Mouse (Mus musculus) adrenal gland, adult 2 months (tissue): ENCODE measurements at regions not wholly inside any gene's neighbourhood (a gene's known extent, or its start where the extent isn't known, plus 50 kb on each side); places are given as distances from the start of the nearest gene placed in this dataset.

Experiments
- DNase-seq: peaks from one replicate; pipeline ENCODE4 v3.0.0; 2021

DNA sequence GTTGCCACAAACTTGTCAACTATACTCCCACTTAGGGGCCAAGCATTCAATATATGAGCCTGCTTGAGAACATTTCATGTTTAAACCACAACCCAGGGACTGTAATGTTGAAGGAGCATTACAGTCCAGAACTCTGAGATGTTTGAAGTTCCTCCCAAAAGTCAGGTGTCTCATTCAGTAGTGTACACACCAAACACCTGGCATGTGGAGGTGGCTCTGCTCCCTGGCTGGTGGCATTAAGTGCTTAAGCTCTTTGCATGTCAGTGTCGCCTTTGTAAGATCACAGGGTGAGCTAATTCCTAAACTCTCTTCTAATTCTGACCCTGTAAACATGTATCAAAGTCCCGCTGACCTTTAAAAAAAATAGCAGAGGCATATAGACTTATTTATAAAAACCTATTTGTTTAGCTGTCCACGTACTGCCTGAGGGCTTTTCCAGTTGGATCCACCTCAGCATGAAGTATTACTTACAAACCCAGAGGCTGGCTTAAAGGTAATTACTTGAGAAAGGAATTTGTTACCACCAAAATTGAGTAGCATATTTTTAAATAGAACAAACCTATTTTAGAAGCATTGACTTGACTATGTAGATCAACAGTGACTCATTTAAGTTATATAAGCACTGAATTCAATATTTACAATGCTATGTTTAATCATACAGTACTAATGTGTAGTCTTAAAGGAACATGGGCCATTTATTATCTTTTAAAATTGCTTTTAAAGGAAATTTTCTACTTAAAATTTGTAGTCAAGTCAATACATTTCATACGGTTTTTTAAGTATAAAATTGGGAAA is 276.3 kb upstream of the Fermt1 start:
- no peak for DNase-seq

- DNase-seq, result no peak
Observed at GRCm38 (mm10) chr2:133235175-133235920, 289.6 kb upstream of the Fermt1 start.

GRCm38 (mm10) chr2:133252131-133252530 is 299.8 kb upstream of the Bmp2 start:
- no peak for DNase-seq

- no peak for DNase-seq
Observed at GRCm38 (mm10) chr2:133274424-133274823, 277.5 kb upstream of the Bmp2 start.

DNA sequence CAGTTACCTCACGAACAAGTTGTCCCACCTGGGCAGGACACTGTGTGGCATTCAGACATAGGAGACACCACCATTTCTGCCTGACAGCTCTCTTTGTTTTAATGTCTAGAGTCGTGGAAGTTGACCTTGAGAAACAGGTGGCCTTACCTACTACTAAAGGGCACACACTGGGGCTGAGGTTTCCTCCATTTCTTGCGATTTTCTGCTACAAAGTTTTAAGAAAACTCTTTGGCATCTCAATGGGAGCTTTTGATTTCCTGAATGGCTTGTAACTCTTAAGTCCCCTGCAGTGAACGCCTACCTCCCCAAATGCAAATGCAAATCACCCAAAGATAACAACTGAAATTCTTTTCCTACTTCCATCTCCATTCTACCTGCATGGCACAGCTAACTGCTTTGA is 273.4 kb upstream of the Bmp2 start:
- no peak for DNase-seq

DNA sequence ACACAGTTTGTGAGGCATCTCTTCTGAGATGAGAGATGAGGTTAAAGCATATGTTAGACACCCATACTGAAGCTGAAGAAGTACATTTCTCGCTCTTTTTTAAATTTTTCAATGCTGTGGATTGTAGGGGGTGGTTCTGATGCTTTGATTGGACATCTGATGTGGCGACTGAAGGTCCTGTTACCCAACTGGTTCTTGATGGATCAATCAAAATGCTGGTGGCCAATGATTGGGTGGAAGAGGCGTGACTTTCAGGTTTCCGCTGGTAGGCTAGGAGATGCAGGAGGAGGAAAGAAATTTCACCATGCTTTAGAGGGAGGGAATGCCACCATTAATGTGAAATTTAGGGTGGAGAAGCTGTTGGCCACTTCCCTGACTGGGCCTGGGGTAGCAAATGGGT is 272.7 kb upstream of the Bmp2 start:
- DNase-seq, result no peak

GRCm38 (mm10) chr2:133282692-133283091 is 269.3 kb upstream of the Bmp2 start:
- no peak for DNase-seq

DNA sequence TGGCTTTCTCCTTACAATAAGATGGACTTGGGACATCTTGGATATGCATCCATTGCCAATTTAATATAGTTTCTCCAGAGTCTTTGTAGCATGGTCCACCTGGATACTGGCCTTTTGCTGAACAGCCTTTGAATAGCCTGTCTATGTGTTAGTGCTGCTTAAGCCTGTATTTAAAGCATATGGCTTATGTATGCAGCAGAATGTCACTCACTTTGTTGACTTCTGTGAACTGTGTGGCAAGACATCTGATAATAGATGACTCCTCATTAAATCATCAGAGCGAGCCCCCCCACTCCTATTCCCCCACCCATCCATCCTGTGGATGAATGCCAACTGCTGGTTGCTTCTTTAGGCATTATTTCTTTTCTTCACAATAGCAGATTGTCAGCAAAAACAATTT is 268.2 kb upstream of the Bmp2 start:
- no peak for DNase-seq

GRCm38 (mm10) chr2:133294136-133294535 is 257.8 kb upstream of the Bmp2 start:
- no peak for DNase-seq

DNA sequence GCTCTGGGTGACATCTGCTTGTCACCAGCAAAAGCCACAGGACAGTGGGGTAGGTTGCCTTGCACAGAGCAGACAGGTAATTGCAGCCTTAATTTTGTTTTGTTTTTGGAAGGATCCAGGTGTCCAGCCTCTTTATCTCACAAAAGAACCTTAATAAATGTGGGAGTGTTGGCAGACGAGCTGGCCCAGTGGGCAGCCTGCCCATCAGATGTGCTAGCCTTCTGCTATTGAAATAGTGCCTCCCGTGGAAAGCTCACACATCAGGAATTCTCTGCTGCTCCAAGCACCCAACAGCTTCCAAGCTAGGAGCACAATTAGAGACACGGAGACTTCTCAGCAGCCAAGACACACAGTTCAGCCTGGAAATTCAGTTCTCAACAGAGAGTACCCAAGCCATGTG is 246.0 kb upstream of the Bmp2 start:
- peak; percentile 4 for DNase-seq

DNA sequence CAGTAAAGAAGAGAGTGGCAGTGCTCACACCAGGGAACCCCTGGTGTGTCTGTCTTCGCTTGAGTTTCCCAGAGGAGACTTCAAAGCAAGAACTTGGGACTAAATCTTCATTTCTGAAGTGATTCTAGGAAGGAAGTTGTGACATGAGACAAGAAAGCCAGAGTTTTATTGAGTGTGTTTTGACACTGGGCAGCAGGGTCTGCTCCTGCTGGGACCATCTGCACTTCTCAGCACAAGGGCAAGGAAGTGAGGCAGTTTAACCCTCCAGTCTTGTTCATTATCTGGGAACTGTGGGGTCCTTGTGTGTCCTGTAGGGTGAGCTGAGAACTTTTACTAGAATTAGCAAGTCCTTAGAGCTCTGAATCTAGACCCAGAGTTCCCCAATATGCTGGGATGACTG is 241.0 kb upstream of the Bmp2 start:
- DNase-seq, result no peak

GRCm38 (mm10) chr2:133326290-133327050 is 225.5 kb upstream of the Bmp2 start:
- DNase-seq, result no peak

DNA sequence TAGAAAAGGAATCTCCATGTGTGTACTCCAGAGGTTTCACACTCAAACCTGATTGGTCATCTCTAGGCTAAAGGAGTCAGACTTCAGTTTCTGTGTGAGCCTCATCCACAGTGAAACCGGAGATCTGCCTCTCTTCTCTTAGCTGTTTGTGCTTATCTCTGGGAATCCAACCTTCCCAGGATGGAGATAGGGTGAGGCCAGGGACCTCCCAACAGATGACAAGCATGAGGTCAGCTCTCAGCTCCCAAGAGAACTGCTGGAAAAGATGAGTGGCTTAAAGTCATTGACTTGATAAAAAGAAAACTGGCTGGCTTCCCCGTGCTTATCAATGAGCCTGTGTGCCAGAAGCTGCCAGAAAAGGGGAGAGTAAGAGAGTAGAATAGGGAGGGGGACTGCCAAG is 224.3 kb upstream of the Bmp2 start:
- DNase-seq, result no peak

DNA sequence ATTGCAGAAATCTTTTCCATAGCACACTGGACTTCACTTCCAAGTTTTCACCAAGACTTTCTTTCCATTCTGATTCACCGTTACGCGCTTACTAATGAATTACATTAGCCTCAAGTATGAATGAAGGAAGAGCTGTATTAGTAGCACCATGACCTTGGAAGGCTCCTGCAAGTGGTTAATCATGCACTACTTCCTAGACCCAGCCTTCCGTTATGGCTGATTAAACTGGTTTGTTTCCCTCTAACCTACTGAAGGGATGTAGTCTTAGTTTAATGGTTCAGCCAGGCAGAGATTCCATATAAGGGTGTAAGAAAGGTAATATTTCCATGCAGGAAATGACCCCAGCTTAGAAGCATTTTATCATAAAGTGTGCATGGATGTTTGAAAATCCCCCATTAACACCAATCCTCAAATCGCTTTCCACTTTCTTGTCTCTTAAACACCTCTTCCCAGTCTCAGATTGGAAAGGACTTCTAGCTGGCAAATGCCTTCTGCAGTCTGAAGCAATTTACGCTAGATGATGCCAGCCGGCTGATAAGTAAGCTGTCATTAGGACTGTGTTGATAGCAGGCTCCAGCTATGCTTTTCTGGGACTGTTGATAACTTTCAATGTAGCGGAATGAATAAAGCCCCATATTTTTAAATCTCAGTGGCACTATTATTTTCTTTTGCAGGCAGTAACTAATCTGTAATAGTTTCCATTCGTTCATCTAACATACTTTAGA is 215.6 kb upstream of the Bmp2 start:
- no peak for DNase-seq

GRCm38 (mm10) chr2:133338150-133338549 is 213.8 kb upstream of the Bmp2 start:
- DNase-seq, result no peak

GRCm38 (mm10) chr2:133341352-133341751 is 210.6 kb upstream of the Bmp2 start:
- no peak for DNase-seq

DNA sequence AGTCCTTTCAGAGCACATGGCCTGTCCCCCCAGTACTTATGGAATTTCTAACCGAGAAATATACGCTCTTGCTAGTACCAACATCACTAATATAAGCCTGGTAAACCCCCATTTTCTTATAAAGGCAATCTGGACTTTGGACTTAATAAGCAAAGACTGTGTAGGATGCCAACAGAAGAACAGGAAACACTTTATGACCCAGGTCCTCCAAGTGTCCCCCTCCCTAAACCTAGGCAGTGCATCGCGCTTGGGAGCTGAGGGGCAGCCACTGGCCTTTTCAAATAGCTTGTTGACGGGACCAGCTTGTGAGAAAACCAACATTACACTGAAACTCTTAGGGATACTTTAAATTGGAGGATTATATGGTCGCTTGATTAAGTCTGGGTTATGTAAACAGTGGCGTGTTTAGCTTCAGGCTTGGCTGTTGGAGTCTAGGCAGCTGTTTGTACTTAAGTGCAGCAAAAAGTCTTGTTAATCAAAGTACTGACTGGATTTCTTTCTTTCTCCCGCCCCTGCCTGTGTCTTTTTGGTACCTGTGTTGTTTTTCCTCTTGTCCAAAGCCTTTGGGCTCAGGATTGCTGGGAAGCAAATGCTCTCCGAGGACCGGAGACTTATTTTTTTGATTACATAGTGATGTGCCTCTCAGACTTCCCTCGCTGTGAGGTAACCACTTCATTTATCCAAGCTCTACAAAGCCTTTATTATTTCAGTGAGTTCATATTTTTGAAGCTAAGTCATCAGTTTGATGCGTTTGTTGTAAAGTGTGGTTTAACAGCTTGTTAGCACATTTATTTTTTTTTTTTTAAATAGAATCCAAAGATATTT is 205.8 kb upstream of the Bmp2 start:
- no peak for DNase-seq

DNA sequence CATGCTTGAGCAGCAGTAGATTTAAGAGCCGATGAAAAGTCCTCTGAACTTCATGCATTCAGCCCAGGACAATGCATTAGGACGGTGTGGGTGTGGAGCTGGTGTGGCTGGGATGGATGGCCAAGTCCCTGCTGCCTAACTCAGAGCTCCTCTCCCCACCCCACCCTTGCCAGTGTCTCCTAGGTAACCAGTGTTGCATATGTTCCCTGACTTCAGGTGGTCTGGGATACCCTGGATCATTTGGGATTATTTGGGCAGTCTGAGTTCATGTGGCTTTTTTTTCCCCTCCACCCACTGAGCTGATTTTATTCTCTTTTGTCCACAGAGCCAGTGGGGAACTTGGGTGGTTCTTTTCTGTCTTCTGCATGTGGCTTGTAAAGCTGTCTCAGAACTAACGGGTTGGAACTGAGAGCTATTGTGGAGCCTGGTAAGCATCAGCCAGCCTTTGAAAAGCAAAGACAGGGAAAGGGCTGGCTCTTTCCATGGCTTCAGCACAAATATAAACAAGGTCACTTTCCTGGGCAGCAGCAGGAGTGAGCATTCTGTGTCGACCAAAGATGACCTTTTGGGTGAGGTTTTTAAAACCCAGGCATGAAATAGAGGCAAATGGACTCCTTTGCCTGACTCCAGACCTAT is 205.1 kb upstream of the Bmp2 start:
- DNase-seq, result no peak

DNA sequence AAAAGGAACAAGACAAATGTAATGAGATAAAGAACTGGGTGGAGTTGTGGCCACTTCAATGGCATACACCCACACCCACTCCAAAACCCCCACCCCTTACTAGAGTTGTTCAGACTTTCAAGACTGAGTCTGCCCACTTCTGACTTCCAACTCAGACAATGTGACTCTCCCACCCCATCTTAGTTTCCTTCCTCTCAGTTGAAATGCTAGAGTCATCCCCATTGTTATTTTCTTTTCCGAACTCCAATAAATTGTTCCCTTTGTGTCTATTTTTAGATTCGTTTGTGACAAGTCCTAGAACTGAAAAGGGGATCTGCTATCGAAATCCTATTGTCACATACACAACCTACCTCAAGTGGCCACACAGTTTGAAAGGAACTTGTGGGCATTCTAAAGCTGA is 200.7 kb upstream of the Bmp2 start:
- no peak for DNase-seq

DNA sequence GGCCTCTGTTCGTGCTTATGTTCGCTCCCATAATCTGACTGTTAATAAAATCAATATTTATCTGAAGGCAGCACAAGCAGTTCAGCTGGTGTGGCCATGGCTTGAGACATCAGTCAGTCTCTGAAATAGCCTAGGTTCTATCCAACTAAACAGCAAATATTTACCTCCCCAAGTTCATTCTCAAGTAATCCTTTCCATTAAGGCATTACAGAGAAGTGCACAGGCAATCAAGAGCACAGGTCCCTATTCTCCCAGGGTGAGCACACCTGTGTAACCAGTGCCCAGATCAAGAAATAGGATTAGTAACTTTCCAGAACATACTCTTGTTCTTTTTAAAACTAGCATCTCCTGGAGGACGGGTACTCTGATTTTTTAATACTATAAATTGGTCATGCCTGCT is 199.2 kb upstream of the Bmp2 start:
- no peak for DNase-seq
